Mouse (Mus musculus) kidney, adult 2 months (tissue): ENCODE data around the gene Tbxa2r.

ENCODE experiments used
- CTCF ChIP-seq: fragments of 200-500 bp; conservative IDR thresholded peaks from 2 replicates; pipeline ENCODE4 v1.5.1; 2011; ENCODE audit warnings: low read depth, mild to moderate bottlenecking, control low read depth, low read length, moderate library complexity, mixed read lengths; ENCODE audit not compliant: insufficient read depth, insufficient read length
- POLR2A ChIP-seq: fragments of 200-500 bp; IDR thresholded peaks from one replicate; pipeline ENCODE4 v1.6.1; 2011; ENCODE audit warnings: low read depth, low read length, control low read depth

DNA sequence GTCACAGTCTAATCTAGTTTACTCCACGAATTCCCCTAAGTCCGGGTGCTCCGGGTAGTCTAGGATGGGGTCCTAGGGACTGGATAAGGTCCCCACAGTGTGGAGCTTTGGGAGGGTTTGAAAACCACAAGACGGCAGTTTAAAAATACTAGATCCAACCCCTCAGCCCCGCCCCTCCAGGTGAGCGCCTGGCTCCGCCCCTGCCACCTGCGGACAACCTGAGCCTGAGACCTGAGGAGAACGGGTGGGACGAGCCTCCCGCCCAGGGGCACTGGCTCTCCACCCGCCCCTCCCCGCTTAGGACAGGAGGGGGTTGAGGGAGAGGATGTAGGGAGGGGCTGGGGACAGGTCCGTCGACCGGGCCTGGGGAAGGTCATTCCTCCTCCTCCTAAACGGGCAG, 43.8 kb upstream of the Tbxa2r start:
- TF ChIP-seq POLR2A (no peak), CTCF (no peak)
